Mouse (Mus musculus) urinary bladder, postnatal 4 days (tissue): ENCODE measurements around the gene H2-K1.

Source experiments
- DNase-seq, 2 experiments: peaks; one replicate each; pipeline ENCODE4 v3.0.0; 2021 to 2022; ENCODE audit warnings: low spot score in 2 of 2

H2-K1 gene

GRCm38 (mm10) chr17:34000150-34000537 lies at the start of gene H2-K1:
H2-K1 (minus strand) TSS chr17:34000347.
- DNase-seq, result peak; percentile 76 to 87

- no peak for DNase-seq
Observed at GRCm38 (mm10) chr17:34047404-34048050, 47.4 kb upstream of the H2-K1 start.

- DNase-seq, result no peak
Observed at GRCm38 (mm10) chr17:34045941-34046340, 45.8 kb upstream of the H2-K1 start.

GRCm38 (mm10) chr17:34039562-34040450 lies 39.7 kb upstream of the H2-K1 start:
- DNase-seq, result no peak

- DNase-seq, result no peak
Observed at GRCm38 (mm10) chr17:34038878-34039561, 38.9 kb upstream of the H2-K1 start, which contains the start of gene Col11a2. Col11a2 (plus strand) TSS chr17:34039437.

- DNase-seq, result no peak
Observed at GRCm38 (mm10) chr17:34038440-34038839, 38.3 kb upstream of the H2-K1 start.

- DNase-seq, result no peak
Observed at GRCm38 (mm10) chr17:34037241-34037640, 37.1 kb upstream of the H2-K1 start.

- no peak for DNase-seq
Observed at GRCm38 (mm10) chr17:34036647-34037046, 36.5 kb upstream of the H2-K1 start.

GRCm38 (mm10) chr17:34035517-34035916 lies 35.4 kb upstream of the H2-K1 start:
- no peak for DNase-seq

GRCm38 (mm10) chr17:34034064-34034463 lies 33.9 kb upstream of the H2-K1 start:
- DNase-seq, result no peak

- DNase-seq, result no peak
Observed at GRCm38 (mm10) chr17:34033441-34033840, 33.3 kb upstream of the H2-K1 start.

GRCm38 (mm10) chr17:34032806-34033205 lies 32.7 kb upstream of the H2-K1 start:
- no peak for DNase-seq

- DNase-seq, result no peak
Observed at GRCm38 (mm10) chr17:34032174-34032632, 32.1 kb upstream of the H2-K1 start.

- peak; percentile 99 to 100 for DNase-seq
Observed at GRCm38 (mm10) chr17:34031465-34032173, 31.5 kb upstream of the H2-K1 start, which contains the start of the genes Slc39a7 and Rxrb. Slc39a7 (minus strand) TSS chr17:34031682. Rxrb (plus strand) TSS chr17:34031812.

GRCm38 (mm10) chr17:34030861-34031326 lies 30.7 kb upstream of the H2-K1 start:
- no peak for DNase-seq

- DNase-seq, result peak in 1 of 2 experiments; percentile 52
Observed at GRCm38 (mm10) chr17:34029890-34030595, 29.9 kb upstream of the H2-K1 start.

- peak in 1 of 2 experiments; percentile 50 for DNase-seq
Observed at GRCm38 (mm10) chr17:34029150-34029889, 29.2 kb upstream of the H2-K1 start.

GRCm38 (mm10) chr17:34028501-34029149 lies 28.5 kb upstream of the H2-K1 start:
- DNase-seq, result no peak

GRCm38 (mm10) chr17:34027656-34028223 lies 27.6 kb upstream of the H2-K1 start, which contains the start of gene H2-Ke6:
H2-Ke6 (minus strand) TSS chr17:34028060.
- peak; percentile 89 to 90 for DNase-seq
